Mouse (Mus musculus) megakaryocyte, embryonic 14.5 days (primary cell): ENCODE measurements at regions not wholly inside any gene's neighbourhood (a gene's known extent, or its start where the extent isn't known, plus 50 kb on each side); places are given as distances from the start of the nearest gene placed in this dataset.

ENCODE experiments used
- H3K27me3 ChIP-seq: replicated peaks from 2 replicates; pipeline ENCODE3; 2012; ENCODE audit warnings: inconsistent platforms
- H3K36me3 ChIP-seq: replicated peaks from 2 replicates; pipeline ENCODE3; 2012; ENCODE audit warnings: low read length, inconsistent platforms, mixed read lengths
- H3K4me1 ChIP-seq: 2 replicates; pipeline ENCODE4 v1.6.1; 2012; ENCODE audit warnings: inconsistent platforms
- H3K4me3 ChIP-seq: replicated peaks from 2 replicates; pipeline ENCODE3; 2012; ENCODE audit warnings: moderate library complexity, mild to moderate bottlenecking, inconsistent platforms
- H3K9me3 ChIP-seq: 2 replicates; pipeline ENCODE4 v1.6.1; 2012; ENCODE audit warnings: inconsistent platforms
- FLI1 ChIP-seq: IDR thresholded peaks from 2 replicates; pipeline ENCODE4 v1.6.1; 2012; ENCODE audit warnings: low read length, inconsistent platforms, mixed read lengths
- GATA1 ChIP-seq: IDR thresholded peaks from 3 replicates; pipeline ENCODE4 v1.6.1; 2012; ENCODE audit warnings: mixed read lengths, low read length, inconsistent platforms, borderline replicate concordance

- Histone ChIP-seq H3K4me1 (no peaks in the 10 kb centered on the region), H3K4me3 (no peak overlapping the region), H3K9me3 (peaks cover 4% of the 10 kb centered on the region; the same call in 1 of the 2 replicates), H3K27me3 (no peaks in the 10 kb centered on the region), H3K36me3 (no peaks in the 10 kb centered on the region)
- TF ChIP-seq FLI1 (no peak), GATA1 (no peak)
These were observed 339.3 kb upstream of the Mmadhc start for GRCm38 (mm10) chr2:50635896-50636295.

DNA sequence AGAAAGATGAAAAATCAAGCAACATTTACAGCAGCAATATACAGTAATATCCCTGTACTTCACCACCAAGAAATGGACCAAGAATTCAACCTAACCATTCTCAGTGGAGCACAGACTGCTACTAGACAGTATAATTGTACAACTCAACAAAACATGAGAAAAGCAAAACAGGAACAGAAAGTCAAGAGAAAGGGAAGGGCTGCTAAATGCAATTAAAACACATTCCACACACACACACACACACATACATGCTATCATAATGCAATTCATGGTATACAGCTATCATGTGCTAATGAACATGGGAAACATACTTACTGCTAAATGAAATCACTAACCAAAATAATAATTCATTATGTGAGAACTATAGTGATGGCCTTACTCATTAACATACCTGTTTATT, 335.2 kb upstream of the Mmadhc start:
- H3K4me3 ChIP-seq, result no peak overlapping the region
- no peaks in the 10 kb centered on the region for H3K4me1 ChIP-seq
- no peaks in the 10 kb centered on the region for H3K27me3 ChIP-seq
- no peak for TF ChIP-seq GATA1
- TF ChIP-seq FLI1, result no peak
- no peaks in the 10 kb centered on the region for H3K36me3 ChIP-seq
- peaks cover 4% of the 10 kb centered on the region; the same call in 1 of the 2 replicates for H3K9me3 ChIP-seq

GRCm38 (mm10) chr2:50627501-50627900, 330.9 kb upstream of the Mmadhc start:
- Histone ChIP-seq H3K9me3 (peaks cover 6% of the 10 kb centered on the region; the same call in 1 of the 2 replicates), H3K27me3 (no peaks in the 10 kb centered on the region), H3K4me1 (no peaks in the 10 kb centered on the region), H3K36me3 (no peaks in the 10 kb centered on the region), H3K4me3 (no peak overlapping the region)
- TF ChIP-seq GATA1 (no peak), FLI1 (no peak)

DNA sequence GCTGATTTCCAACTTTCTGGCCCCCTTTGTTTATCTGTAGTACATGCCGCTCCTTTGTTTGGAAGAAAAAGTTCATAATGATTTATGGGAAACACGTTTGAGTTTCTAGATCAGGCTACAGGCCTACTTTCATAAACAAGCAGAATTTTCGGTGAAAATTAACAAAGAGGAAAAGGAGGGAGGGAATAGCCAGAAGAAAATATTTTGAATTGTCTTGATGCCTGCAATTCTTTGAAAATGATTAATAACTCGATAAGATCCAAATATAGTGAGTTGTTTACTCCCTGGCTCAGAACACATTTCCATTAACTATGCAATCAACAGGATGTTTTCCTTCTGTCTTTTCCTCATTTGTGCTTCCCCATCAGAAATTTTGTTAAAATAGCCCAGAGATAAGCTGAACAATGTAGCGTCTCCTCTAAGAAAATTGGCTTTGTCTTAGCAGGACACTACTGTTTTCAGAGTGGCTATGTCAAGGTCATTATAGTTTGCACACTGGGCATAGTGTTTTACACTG, 328.7 kb upstream of the Mmadhc start:
- H3K27me3 ChIP-seq, result no peaks in the 10 kb centered on the region

GRCm38 (mm10) chr2:50609086-50609485, 312.5 kb upstream of the Mmadhc start:
- Histone ChIP-seq H3K4me1 (no peaks in the 10 kb centered on the region), H3K36me3 (no peaks in the 10 kb centered on the region), H3K27me3 (no peaks in the 10 kb centered on the region), H3K9me3 (peaks cover 3% of the 10 kb centered on the region; the same call in 1 of the 2 replicates), H3K4me3 (no peak overlapping the region)
- TF ChIP-seq FLI1, result no peak
- TF ChIP-seq GATA1, result no peak

More for the DNA sequence above, 328.7 kb upstream of the Mmadhc start:
- Histone ChIP-seq H3K36me3 (no peaks in the 10 kb centered on the region), H3K9me3 (0 out of 2 replicates have a peak, but pooled peaks cover 3% of the 10 kb centered on the region), H3K4me1 (no peaks in the 10 kb centered on the region), H3K4me3 (no peak overlapping the region)
- TF ChIP-seq FLI1 (no peak), GATA1 (no peak)

- Histone ChIP-seq H3K36me3 (no peaks in the 10 kb centered on the region), H3K27me3 (no peaks in the 10 kb centered on the region), H3K9me3 (peaks cover 3% of the 10 kb centered on the region; the same call in 1 of the 2 replicates), H3K4me3 (no peak overlapping the region), H3K4me1 (no peaks in the 10 kb centered on the region)
- TF ChIP-seq GATA1, result no peak
- TF ChIP-seq FLI1, result no peak
These were observed 292.6 kb upstream of the Mmadhc start for GRCm38 (mm10) chr2:50589195-50589594.

GRCm38 (mm10) chr2:50588652-50589051, 292.1 kb upstream of the Mmadhc start:
- H3K9me3 ChIP-seq, result peaks cover 3% of the 10 kb centered on the region; the same call in 1 of the 2 replicates
- no peaks in the 10 kb centered on the region for H3K27me3 ChIP-seq
- TF ChIP-seq GATA1, result no peak
- TF ChIP-seq FLI1, result no peak
- H3K4me3 ChIP-seq, result no peak overlapping the region
- no peaks in the 10 kb centered on the region for H3K4me1 ChIP-seq
- H3K36me3 ChIP-seq, result no peaks in the 10 kb centered on the region

DNA sequence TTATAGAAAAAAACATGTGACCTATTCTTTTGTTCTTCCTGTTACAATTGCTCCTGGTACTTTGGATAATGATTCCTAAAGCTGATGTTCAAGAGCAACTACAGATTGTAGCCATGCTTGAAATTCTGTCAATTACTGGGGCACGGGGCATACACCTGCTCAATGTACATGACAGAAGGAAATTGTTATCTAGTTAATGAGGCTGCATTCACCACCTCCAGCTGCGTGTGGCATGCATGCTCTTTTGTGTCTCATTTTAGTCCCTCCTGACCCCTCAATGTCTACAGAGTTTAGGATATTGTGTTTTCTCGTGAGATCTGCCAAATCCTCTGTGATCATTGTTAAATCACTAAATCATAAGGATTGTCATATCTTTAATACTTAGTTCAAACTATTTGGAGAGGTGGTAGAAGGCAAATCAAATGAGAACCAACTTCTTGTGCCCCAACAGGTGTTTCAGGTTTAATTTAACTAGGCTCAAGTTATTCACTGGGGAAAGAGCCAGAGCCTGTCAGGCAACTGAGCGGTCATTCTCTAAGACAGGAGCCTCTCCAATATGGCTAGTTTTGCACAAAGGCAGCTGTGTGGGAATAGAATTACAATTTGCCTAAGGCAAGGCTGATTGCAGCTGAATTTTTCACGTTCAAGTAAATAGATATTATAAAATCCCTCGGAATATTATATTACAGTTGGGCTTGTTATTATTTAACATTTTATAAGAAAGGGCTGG, 289.9 kb upstream of the Mmadhc start:
- no peaks in the 10 kb centered on the region for H3K27me3 ChIP-seq
- no peaks in the 10 kb centered on the region for H3K9me3 ChIP-seq
- H3K4me3 ChIP-seq, result no peak overlapping the region
- no peaks in the 10 kb centered on the region for H3K4me1 ChIP-seq
- H3K36me3 ChIP-seq, result no peaks in the 10 kb centered on the region
- TF ChIP-seq FLI1, result no peak
- no peak for TF ChIP-seq GATA1

DNA sequence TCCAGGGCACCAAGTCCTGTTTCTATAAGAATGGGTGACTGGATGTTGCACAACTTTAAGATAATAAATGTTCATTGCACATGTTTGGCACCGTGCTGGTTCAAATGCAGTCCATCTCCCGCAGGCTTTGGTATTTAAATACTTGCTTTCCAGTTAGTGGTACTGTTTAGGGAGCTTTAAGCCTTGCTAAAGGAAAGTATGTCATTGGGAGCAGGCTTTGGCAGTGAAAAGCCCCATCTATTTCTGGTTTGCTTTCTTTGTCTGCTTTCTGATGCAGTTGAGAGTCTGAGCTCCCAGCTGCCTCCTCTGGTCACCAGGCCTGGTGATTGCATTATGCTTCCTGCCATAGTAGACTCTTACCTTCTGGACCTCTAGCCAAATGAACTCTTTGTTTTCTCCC, 283.0 kb upstream of the Mmadhc start:
- no peak for TF ChIP-seq FLI1
- no peak for TF ChIP-seq GATA1
- no peaks in the 10 kb centered on the region for H3K36me3 ChIP-seq
- no peaks in the 10 kb centered on the region for H3K4me1 ChIP-seq
- H3K4me3 ChIP-seq, result no peak overlapping the region
- H3K9me3 ChIP-seq, result peaks cover 8% of the 10 kb centered on the region; the same call in 1 of the 2 replicates
- H3K27me3 ChIP-seq, result no peaks in the 10 kb centered on the region
